21 mouse cellular contexts compared by ENCODE assay signal in genomic region chr12:81133055-81133665, GRCm38 (mm10).
A peak's percentile ranks its signal among the peaks of the same experiment; 100 is the strongest.
DNase-seq lines count a peak whose midpoint lies in the region; ATAC-seq lines count a peak whose summit lies in the region.
"Had no signal": no experiment of that assay in that cellular context is flagged by ENCODE, and none has a peak within 500 bp of the region (broad histone marks: within the 10 kb centered on the region; RNA-seq: fewer than 3 reads in every experiment).

No protein-coding gene starts in this region.

- H3K36me3 ChIP-seq in heart, embryonic 10.5 days: no peaks in the 10 kb centered on the region
- peaks cover 12% of the 10 kb centered on the region; the same call in 1 of the 2 replicates for H3K36me3 ChIP-seq in midbrain, embryonic 10.5 days
- H3K36me3 ChIP-seq in midbrain, embryonic 11.5 days (ENCODE audit: control insufficient read depth, insufficient read depth, low read length): no peaks in the 10 kb centered on the region
- H3K36me3 ChIP-seq: heart, embryonic 13.5 days; intestine, embryonic 15.5 days; kidney, embryonic 15.5 days; limb, embryonic 13.5 days; neural tube, embryonic 12.5 days; stomach, embryonic 15.5 days had no signal

- peaks cover 6% of the 10 kb centered on the region for H3K4me1 ChIP-seq in heart, embryonic 10.5 days
- H3K4me1 ChIP-seq in midbrain, embryonic 10.5 days: peaks cover 18% of the 10 kb centered on the region
- no peaks in the 10 kb centered on the region for H3K4me1 ChIP-seq in midbrain, embryonic 11.5 days (ENCODE audit: control insufficient read depth, insufficient read depth, low read length)
- H3K4me1 ChIP-seq: forebrain, embryonic 13.5 days; intestine, embryonic 15.5 days; kidney, embryonic 15.5 days; stomach, embryonic 15.5 days had no signal

- H3K27ac ChIP-seq in heart, embryonic 10.5 days: no peak overlapping the region
- peak overlapping the region; percentile 29 for H3K27ac ChIP-seq in midbrain, embryonic 10.5 days (replicated peaks)
- H3K27ac ChIP-seq in midbrain, embryonic 11.5 days (ENCODE audit: low read depth, low read length): no peak overlapping the region
- H3K27ac ChIP-seq: forebrain, embryonic 13.5 days; heart, embryonic 13.5 days; intestine, embryonic 15.5 days; kidney, embryonic 15.5 days; limb, embryonic 13.5 days; liver, embryonic 14.5 days; macrophage; midbrain, embryonic 13.5 days; neural tube, embryonic 12.5 days; stomach, embryonic 15.5 days had no signal

- no peaks in the 10 kb centered on the region for H3K9me3 ChIP-seq in heart, embryonic 10.5 days
- no peaks in the 10 kb centered on the region for H3K9me3 ChIP-seq in midbrain, embryonic 10.5 days (replicated peaks)
- no peaks in the 10 kb centered on the region for H3K9me3 ChIP-seq in midbrain, embryonic 11.5 days (ENCODE audit: control insufficient read depth, low read length)
- H3K9me3 ChIP-seq: forebrain, embryonic 13.5 days; heart, embryonic 13.5 days; intestine, embryonic 15.5 days; kidney, embryonic 15.5 days; limb, embryonic 13.5 days; midbrain, embryonic 13.5 days; neural tube, embryonic 12.5 days; stomach, embryonic 15.5 days had no signal

- no peak overlapping the region for H3K9ac ChIP-seq in midbrain, embryonic 11.5 days (ENCODE audit: low read length)
- H3K9ac ChIP-seq: forebrain, embryonic 13.5 days; heart, embryonic 13.5 days; intestine, embryonic 15.5 days; kidney, embryonic 15.5 days; limb, embryonic 13.5 days; liver, embryonic 14.5 days; midbrain, embryonic 13.5 days; neural tube, embryonic 12.5 days; stomach, embryonic 15.5 days had no signal

- no peaks in the 10 kb centered on the region for H3K27me3 ChIP-seq in heart, embryonic 10.5 days (ENCODE audit: insufficient read depth, poor library complexity, severe bottlenecking)
- H3K27me3 ChIP-seq in midbrain, embryonic 10.5 days (ENCODE audit: low read depth, poor library complexity, severe bottlenecking): peaks cover 2% of the 10 kb centered on the region
- H3K27me3 ChIP-seq in midbrain, embryonic 11.5 days (ENCODE audit: control insufficient read depth, insufficient read depth, low read length): no peaks in the 10 kb centered on the region
- H3K27me3 ChIP-seq: forebrain, embryonic 13.5 days; heart, embryonic 13.5 days; intestine, embryonic 15.5 days; limb, embryonic 13.5 days; midbrain, embryonic 13.5 days; neural tube, embryonic 12.5 days; stomach, embryonic 15.5 days had no signal

- H3K4me2 ChIP-seq in midbrain, embryonic 11.5 days: no peak overlapping the region
- H3K4me2 ChIP-seq: forebrain, embryonic 13.5 days; heart, embryonic 13.5 days; intestine, embryonic 15.5 days; kidney, embryonic 15.5 days; limb, embryonic 13.5 days; midbrain, embryonic 13.5 days; neural tube, embryonic 12.5 days; stomach, embryonic 15.5 days had no signal

- WGBS in heart, embryonic 10.5 days: 75% methylated on average over 4 of the region's 4 CpGs
- WGBS in midbrain, embryonic 10.5 days: 33% methylated on average over 4 of the region's 4 CpGs
- 47% methylated on average over 4 of the region's 4 CpGs for WGBS in midbrain, embryonic 11.5 days

- DNase-seq in heart, adult 11 months: peak; percentile 96
- no peak for DNase-seq in heart, embryonic 10.5 days (ENCODE audit: low spot score)
- DNase-seq in midbrain, embryonic 10.5 days (ENCODE audit: low spot score): peak; percentile 14
- DNase-seq in midbrain, embryonic 11.5 days (ENCODE audit: low spot score, missing footprints): no peak
- peak; percentile 16 for DNase-seq in embryo, embryonic 11 days
- peak; percentile 12 for DNase-seq in retina, postnatal 1 day
- DNase-seq in frontal cortex, postnatal 10 days (ENCODE audit: low spot score in 2 of 2): no peak
- DNase-seq: cerebellum, adult 9-11 months; spleen, adult 18-20 months; thymus, adult 2 months had no signal

- ATAC-seq in midbrain, embryonic 11.5 days (ENCODE audit: low FRiP score): no peak
- ATAC-seq in activated CD4-positive, CD25-positive, alpha-beta regulatory T cell, adult 4 months: no peak
- ATAC-seq: forebrain, embryonic 13.5 days; intestine, embryonic 15.5 days; midbrain, embryonic 13.5 days had no signal

- H3K4me3 ChIP-seq in heart, embryonic 10.5 days: no peak overlapping the region
- H3K4me3 ChIP-seq in midbrain, embryonic 10.5 days: no peak overlapping the region
- no peak overlapping the region for H3K4me3 ChIP-seq in midbrain, embryonic 11.5 days (ENCODE audit: low read depth, low read length)
- H3K4me3 ChIP-seq: forebrain, embryonic 13.5 days; heart, embryonic 13.5 days; intestine, embryonic 15.5 days; kidney, embryonic 15.5 days; limb, embryonic 13.5 days; midbrain, embryonic 13.5 days; neural tube, embryonic 12.5 days; stomach, embryonic 15.5 days had no signal

Comparison
In these comparisons a context has a peak if more than half of its experiments do, and no peak if none do; other contexts are left out.
1. DNase-seq: peak in heart, adult 11 months (single experiment), midbrain, embryonic 10.5 days (single experiment), embryo, embryonic 11 days (single experiment) and retina, postnatal 1 day (single experiment); none in heart, embryonic 10.5 days (single experiment), midbrain, embryonic 11.5 days (single experiment) and frontal cortex, postnatal 10 days (0 of 2).